In the genomic region with DNA sequence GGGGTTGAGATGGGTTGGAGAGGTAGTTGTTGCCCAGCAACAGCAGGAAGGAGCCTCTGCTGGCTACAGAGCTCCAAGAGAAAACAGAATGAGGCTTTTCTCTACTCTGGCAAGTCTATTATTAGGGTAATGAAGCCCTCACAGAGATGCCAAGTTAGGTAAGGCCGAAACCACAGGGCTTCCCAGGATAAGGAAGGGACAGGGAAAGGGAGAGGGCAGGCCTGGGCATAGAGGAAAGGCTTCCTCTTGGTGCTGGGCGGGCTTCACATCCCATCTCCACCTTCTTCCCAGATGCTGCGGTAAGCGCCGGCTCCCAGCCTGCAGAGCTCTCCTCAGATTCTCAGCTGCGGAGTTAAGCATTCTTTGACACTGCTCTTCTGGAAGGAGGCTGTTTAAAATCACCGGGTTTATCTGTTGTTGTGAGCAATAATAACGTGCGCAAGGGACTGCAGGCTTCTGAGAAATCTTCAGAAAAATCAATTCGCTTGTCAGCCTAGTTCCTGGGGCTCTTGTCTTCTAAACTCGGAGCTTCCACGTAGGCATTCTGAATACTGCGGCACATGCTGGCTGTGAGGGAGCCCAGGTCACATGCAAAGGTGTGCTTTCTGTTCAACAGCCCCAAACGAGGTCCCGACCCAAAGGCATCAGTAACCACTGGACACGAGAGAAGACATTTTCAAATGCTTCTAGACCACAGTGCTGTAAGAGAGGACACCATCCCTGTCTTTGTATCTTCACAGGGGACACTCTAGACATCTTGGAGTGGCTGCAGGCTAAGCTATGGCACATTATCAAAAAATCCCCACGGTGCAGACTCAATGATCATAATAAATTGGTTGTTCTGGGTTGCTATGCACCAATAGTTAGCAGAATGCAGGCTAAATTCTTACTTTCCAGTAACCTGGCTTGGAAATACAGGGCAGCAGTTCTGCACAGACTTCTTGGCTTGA, we compare ENCODE assay signal across 10 mouse cellular contexts. TPM values are rescaled to one million over a fixed set of nuclear protein-coding genes. Genes with fewer than 3 reads are reported as not detected.
A peak's percentile ranks its signal among the peaks of the same experiment; 100 is the strongest.
DNase-seq lines count a peak whose midpoint lies in the region; ATAC-seq and TF ChIP-seq lines count a peak whose summit lies in the region.
"Had no signal": no experiment of that assay in that cellular context is flagged by ENCODE, and none has a peak within 500 bp of the region (broad histone marks: within the 10 kb centered on the region; RNA-seq: fewer than 3 reads in every experiment).

No protein-coding gene starts in this region.

- H3K9me3 ChIP-seq in midbrain, embryonic 13.5 days, result no peaks in the 10 kb centered on the region
- H3K9me3 ChIP-seq: liver, embryonic 12.5 days had no signal

- H3K4me2 ChIP-seq in midbrain, embryonic 13.5 days (replicated peaks), result peak overlapping the region; percentile 42
- H3K4me2 ChIP-seq: liver, embryonic 12.5 days had no signal

- WGBS in midbrain, embryonic 13.5 days, result 5% methylated on average over 17 of the region's 17 CpGs

- DNase-seq in R1 (ENCODE audit: low read depth, low spot score), result peak; percentile 82
- peak; percentile 83 for DNase-seq in brain, embryonic 14.5 days (ENCODE audit: low read depth)
- peak; percentile 50 to 55 for DNase-seq in frontal cortex, postnatal 36 days (ENCODE audit: low spot score in 2 of 2)
- DNase-seq in adrenal gland, adult 18-20 months (ENCODE audit: low spot score in 2 of 2), result no peak
- no peak for DNase-seq in lung, postnatal 14 days

- no peak for TF ChIP-seq CTCF in brain, embryonic 14.5 days (IDR thresholded peaks at IDR 0.05; ENCODE audit: borderline replicate concordance, extremely low read depth, insufficient read depth, insufficient read length)

- peaks cover 32% of the 10 kb centered on the region for H3K4me1 ChIP-seq in midbrain, embryonic 13.5 days (replicated peaks)
- H3K4me1 ChIP-seq: liver, embryonic 12.5 days had no signal

- peak overlapping the region; percentile 12; the same call in 1 of the 2 replicates for H3K27ac ChIP-seq in midbrain, embryonic 13.5 days
- H3K27ac ChIP-seq: liver, embryonic 12.5 days had no signal

- ATAC-seq in midbrain, embryonic 13.5 days, result peak; percentile 83
- ATAC-seq in megakaryocyte-erythroid progenitor cell, adult 5-6 weeks (replicated peaks; ENCODE audit: low FRiP score, low TSS enrichment, poor library complexity, severe bottlenecking), result no peak
- ATAC-seq in erythroid progenitor cell, adult 5-6 weeks (replicated peaks; ENCODE audit: low FRiP score, poor library complexity, severe bottlenecking), result no peak
- ATAC-seq: liver, embryonic 12.5 days had no signal

- H3K9ac ChIP-seq in midbrain, embryonic 13.5 days (replicated peaks), result no peak overlapping the region
- H3K9ac ChIP-seq: liver, embryonic 12.5 days had no signal

- no peak for TF ChIP-seq POLR2A in brain, embryonic 14.5 days (IDR thresholded peaks at IDR 0.05; ENCODE audit: borderline replicate concordance, extremely low read depth, insufficient read depth, insufficient read length, poor library complexity, severe bottlenecking)

- H3K36me3 ChIP-seq in midbrain, embryonic 13.5 days, result no peaks in the 10 kb centered on the region
- H3K36me3 ChIP-seq: liver, embryonic 12.5 days had no signal

- peaks cover 11% of the 10 kb centered on the region; the same call in 1 of the 2 replicates for H3K27me3 ChIP-seq in midbrain, embryonic 13.5 days

- peak overlapping the region; percentile 11; the same call in 1 of the 2 replicates for H3K4me3 ChIP-seq in midbrain, embryonic 13.5 days (replicated peaks)
- H3K4me3 ChIP-seq: liver, embryonic 12.5 days; myocyte had no signal

RNA-seq across cellular contexts. Expression of a gene that starts 18.3 kb away (rescaled TPM):
- polyA plus RNA-seq in brain, embryonic 14.5 days (2012; rRNA removed), result 5.4 and 7.5 TPM in 2 replicates
- 3.8 and 4.8 TPM in 2 replicates for polyA plus RNA-seq in midbrain, embryonic 13.5 days (2015; fragmentation: Nextera tagmentation; extraction: Ambion mirVana)
- total RNA-seq in adrenal gland, adult 18-20 months (2021), result 1 to 10 TPM; 1.0 to 2.2 TPM
- not detected in 2 replicates for total RNA-seq in megakaryocyte-erythroid progenitor cell, adult 5-6 weeks (2014; fragmentation: Nextera tagmentation)
- total RNA-seq in megakaryocyte-erythroid progenitor cell, adult 5-6 weeks (2017), result not detected in 2 replicates
- total RNA-seq in erythroid progenitor cell, adult 5-6 weeks (2015; ENCODE audit: low replicate concordance), result not detected in 2 replicates
- total RNA-seq in erythroid progenitor cell, adult 5-6 weeks (2017; ENCODE audit: low replicate concordance), result 0.51 TPM in 1 of 2 replicates, not detected in the other

Comparison
In these comparisons a context has a peak if more than half of its experiments do, and no peak if none do; other contexts are left out.
1. DNase-seq: peak in R1 (single experiment), brain, embryonic 14.5 days (single experiment) and frontal cortex, postnatal 36 days (2 of 2); none in adrenal gland, adult 18-20 months (0 of 2) and lung, postnatal 14 days (single experiment).